Mouse (Mus musculus): ENCODE data around the gene Ntn4.
A peak's percentile ranks its signal among the peaks of the same experiment; 100 is the strongest.
"Not testable (repeated sequence)": the region's sequence is repeated elsewhere in the genome, so short reads cannot be mapped to it uniquely, and the experiment has no call there.

Gene Ntn4

GRCm38 (mm10) chr10:93642897-93643296, 2.4 kb downstream of the Ntn4 start:
- no peak for DNase-seq

- peak; percentile 55 for DNase-seq
Measured at GRCm38 (mm10) chr10:93644451-93644941, 4.0 kb downstream of the Ntn4 start.

GRCm38 (mm10) chr10:93647655-93648561, 7.4 kb downstream of the Ntn4 start:
- DNase-seq, result no peak

- DNase-seq, result no peak
Measured at GRCm38 (mm10) chr10:93648598-93649102, 8.2 kb downstream of the Ntn4 start.

GRCm38 (mm10) chr10:93649127-93649526, 8.6 kb downstream of the Ntn4 start:
- no peak for DNase-seq

GRCm38 (mm10) chr10:93649600-93649999, 9.1 kb downstream of the Ntn4 start:
- no peak for DNase-seq

GRCm38 (mm10) chr10:93653322-93653721, 12.8 kb downstream of the Ntn4 start:
- no peak for DNase-seq

- no peak for DNase-seq
Measured at GRCm38 (mm10) chr10:93655428-93655827, 14.9 kb downstream of the Ntn4 start.

- no peak for DNase-seq
Measured at GRCm38 (mm10) chr10:93659792-93660191, 19.3 kb downstream of the Ntn4 start.

GRCm38 (mm10) chr10:93661348-93661991, 21.0 kb downstream of the Ntn4 start:
- DNase-seq, result no peak

GRCm38 (mm10) chr10:93662018-93662417, 21.5 kb downstream of the Ntn4 start:
- no peak for DNase-seq

- no peak for DNase-seq
Measured at GRCm38 (mm10) chr10:93666222-93666621, 25.7 kb downstream of the Ntn4 start.

- DNase-seq, result no peak
Measured at GRCm38 (mm10) chr10:93666996-93667395, 26.5 kb downstream of the Ntn4 start.

GRCm38 (mm10) chr10:93672646-93673479, 32.4 kb downstream of the Ntn4 start:
- no peak for DNase-seq

GRCm38 (mm10) chr10:93679191-93680007, 38.9 kb downstream of the Ntn4 start:
- DNase-seq, result no peak

- DNase-seq, result no peak
Measured at GRCm38 (mm10) chr10:93680680-93681377, 40.3 kb downstream of the Ntn4 start.

- DNase-seq, result no peak
Measured at GRCm38 (mm10) chr10:93682185-93682747, 41.8 kb downstream of the Ntn4 start.

- DNase-seq, result no peak
Measured at GRCm38 (mm10) chr10:93683185-93683584, 42.7 kb downstream of the Ntn4 start.

- no peak for DNase-seq
Measured at GRCm38 (mm10) chr10:93683896-93684295, 43.4 kb downstream of the Ntn4 start.

- DNase-seq, result not testable (repeated sequence)
Measured at GRCm38 (mm10) chr10:93685416-93685815, 44.9 kb downstream of the Ntn4 start.

- DNase-seq, result no peak
Measured at GRCm38 (mm10) chr10:93686579-93686978, 46.1 kb downstream of the Ntn4 start.
